Mouse (Mus musculus): ENCODE data around the gene Fyb.

DNA sequence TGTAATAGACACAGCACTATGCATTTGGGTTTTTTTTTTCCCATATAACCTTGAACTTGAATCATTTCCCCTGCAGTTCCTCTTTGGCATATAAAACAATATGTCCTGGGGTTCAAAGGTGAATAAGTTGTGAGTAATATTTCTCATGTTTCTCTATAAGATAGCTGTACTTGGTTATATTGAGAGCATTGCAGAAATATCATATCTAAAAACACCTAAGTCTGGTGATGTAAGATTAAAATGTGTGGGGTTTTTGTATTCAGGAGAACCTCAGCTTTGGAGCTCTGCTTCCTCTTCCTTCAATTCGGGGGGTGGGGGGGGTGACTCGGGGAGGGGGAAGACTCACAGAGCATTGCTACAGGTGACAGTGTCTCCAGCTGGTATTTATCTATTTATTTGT, 40.0 kb downstream of the Fyb start:
- no peak for TF ChIP-seq CTCF (IDR thresholded peaks at IDR 0.05; ENCODE audit: extremely low read depth, insufficient read length, insufficient replicate concordance, low read depth, low read length)
- no peak for TF ChIP-seq POLR2A (IDR thresholded peaks at IDR 0.05; ENCODE audit: low read depth, low read length)

All from small intestine, adult 2 months (tissue).